Mouse (Mus musculus): ENCODE measurements at regions not wholly inside any gene's neighbourhood (a gene's known extent, or its start where the extent isn't known, plus 50 kb on each side); places are given as distances from the start of the nearest gene placed in this dataset.

- H3K4me3 ChIP-seq, result no peak overlapping the region
- H3K36me3 ChIP-seq, result no peaks in the 10 kb centered on the region
- H3K4me1 ChIP-seq, result peaks cover 9% of the 10 kb centered on the region; the same call in 1 of the 2 replicates
- 81% methylated on average over 4 of the region's 4 CpGs for WGBS
- H3K27me3 ChIP-seq, result no peaks in the 10 kb centered on the region
- ATAC-seq (ENCODE audit: low FRiP score, low read depth), result no peak
- no peak overlapping the region for H3K4me2 ChIP-seq (replicated peaks)
- H3K9me3 ChIP-seq, result 0 out of 2 replicates have a peak, but pooled peaks cover 4% of the 10 kb centered on the region
- no peak overlapping the region for H3K9ac ChIP-seq (replicated peaks)
- H3K27ac ChIP-seq (replicated peaks), result no peak overlapping the region
Measured at GRCm38 (mm10) chr16:30652692-30653091, 53.2 kb downstream of the Fam43a start.

GRCm38 (mm10) chr16:30653806-30654205 lies 54.3 kb downstream of the Fam43a start:
- Histone ChIP-seq H3K4me3 (no peak overlapping the region), H3K36me3 (no peaks in the 10 kb centered on the region), H3K27ac (replicated peaks) (no peak overlapping the region), H3K4me1 (peaks cover 9% of the 10 kb centered on the region; the same call in 1 of the 2 replicates), H3K9me3 (0 out of 2 replicates have a peak, but pooled peaks cover 4% of the 10 kb centered on the region), H3K27me3 (no peaks in the 10 kb centered on the region), H3K4me2 (replicated peaks) (no peak overlapping the region), H3K9ac (replicated peaks) (no peak overlapping the region)
- no peak for ATAC-seq (ENCODE audit: low FRiP score, low read depth)
- whole genome bisulfite sequencing, result 92% methylated on average over 5 of the region's 5 CpGs

- Histone ChIP-seq H3K27ac (replicated peaks) (no peak overlapping the region), H3K4me3 (no peak overlapping the region), H3K4me2 (replicated peaks) (no peak overlapping the region), H3K36me3 (no peaks in the 10 kb centered on the region), H3K9ac (replicated peaks) (no peak overlapping the region), H3K9me3 (0 out of 2 replicates have a peak, but pooled peaks cover 3% of the 10 kb centered on the region), H3K4me1 (peaks cover 9% of the 10 kb centered on the region; the same call in 1 of the 2 replicates), H3K27me3 (no peaks in the 10 kb centered on the region)
- WGBS, result 80% methylated on average over 9 of the region's 9 CpGs
- no peak for ATAC-seq (ENCODE audit: low FRiP score, low read depth)
Measured at GRCm38 (mm10) chr16:30654226-30654625, 54.7 kb downstream of the Fam43a start.

GRCm38 (mm10) chr16:30655798-30656221 lies 56.3 kb downstream of the Fam43a start:
- H3K4me1 ChIP-seq, result peaks cover 9% of the 10 kb centered on the region; the same call in 1 of the 2 replicates
- no peaks in the 10 kb centered on the region for H3K9me3 ChIP-seq
- 51% methylated on average over 5 of the region's 5 CpGs for WGBS
- H3K27ac ChIP-seq (replicated peaks), result no peak overlapping the region; the same call in 1 of the 2 replicates
- no peak overlapping the region for H3K4me3 ChIP-seq
- no peaks in the 10 kb centered on the region for H3K36me3 ChIP-seq
- no peaks in the 10 kb centered on the region for H3K27me3 ChIP-seq
- no peak for ATAC-seq (ENCODE audit: low FRiP score, low read depth)
- no peak overlapping the region for H3K4me2 ChIP-seq (replicated peaks)
- no peak overlapping the region for H3K9ac ChIP-seq (replicated peaks)

- no peak for ATAC-seq (ENCODE audit: low FRiP score, low read depth)
- H3K9ac ChIP-seq (replicated peaks), result no peak overlapping the region
- no peak overlapping the region for H3K4me2 ChIP-seq (replicated peaks)
- peaks cover 13% of the 10 kb centered on the region; the same call in 1 of the 2 replicates for H3K4me1 ChIP-seq
- no peak overlapping the region for H3K27ac ChIP-seq (replicated peaks)
- H3K4me3 ChIP-seq, result no peak overlapping the region
- H3K9me3 ChIP-seq, result no peaks in the 10 kb centered on the region
- 0 out of 2 replicates have a peak, but pooled peaks cover under 1% of the 10 kb centered on the region for H3K27me3 ChIP-seq
- 88% methylated on average over 17 of the region's 17 CpGs for WGBS
- no peaks in the 10 kb centered on the region for H3K36me3 ChIP-seq
Measured at GRCm38 (mm10) chr16:30656881-30657280, 57.4 kb downstream of the Fam43a start.

GRCm38 (mm10) chr16:30658921-30659320 lies 59.4 kb downstream of the Fam43a start:
- Histone ChIP-seq H3K4me3 (no peak overlapping the region), H3K9ac (replicated peaks) (no peak overlapping the region), H3K36me3 (no peaks in the 10 kb centered on the region), H3K9me3 (no peaks in the 10 kb centered on the region), H3K4me2 (replicated peaks) (no peak overlapping the region), H3K27me3 (peaks cover 4% of the 10 kb centered on the region; the same call in 1 of the 2 replicates), H3K27ac (replicated peaks) (no peak overlapping the region), H3K4me1 (peaks cover 15% of the 10 kb centered on the region; the same call in 1 of the 2 replicates)
- WGBS, result 85% methylated on average over 4 of the region's 4 CpGs
- no peak for ATAC-seq (ENCODE audit: low FRiP score, low read depth)

- Histone ChIP-seq H3K9me3 (no peaks in the 10 kb centered on the region), H3K4me3 (no peak overlapping the region), H3K27me3 (peaks cover 4% of the 10 kb centered on the region; the same call in 1 of the 2 replicates), H3K9ac (replicated peaks) (no peak overlapping the region), H3K27ac (replicated peaks) (no peak overlapping the region), H3K36me3 (no peaks in the 10 kb centered on the region), H3K4me2 (replicated peaks) (no peak overlapping the region), H3K4me1 (0 out of 2 replicates have a peak, but pooled peaks cover 6% of the 10 kb centered on the region)
- ATAC-seq (ENCODE audit: low FRiP score, low read depth), result no peak
- WGBS, result 64% methylated on average over 16 of the region's 16 CpGs
Measured at GRCm38 (mm10) chr16:30661086-30661977, 61.8 kb downstream of the Fam43a start.

- 85% methylated on average over 8 of the region's 8 CpGs for WGBS
- peaks cover 4% of the 10 kb centered on the region; the same call in 1 of the 2 replicates for H3K27me3 ChIP-seq
- H3K27ac ChIP-seq (replicated peaks), result no peak overlapping the region
- H3K4me1 ChIP-seq, result 0 out of 2 replicates have a peak, but pooled peaks cover 6% of the 10 kb centered on the region
- no peak overlapping the region for H3K4me3 ChIP-seq
- ATAC-seq (ENCODE audit: low FRiP score, low read depth), result no peak
- no peaks in the 10 kb centered on the region for H3K9me3 ChIP-seq
- no peak overlapping the region for H3K9ac ChIP-seq (replicated peaks)
- no peaks in the 10 kb centered on the region for H3K36me3 ChIP-seq
- no peak overlapping the region for H3K4me2 ChIP-seq (replicated peaks)
Measured at GRCm38 (mm10) chr16:30663055-30663454, 63.5 kb downstream of the Fam43a start.

- H3K4me1 ChIP-seq, result 0 out of 2 replicates have a peak, but pooled peaks cover 6% of the 10 kb centered on the region
- H3K4me2 ChIP-seq (replicated peaks), result no peak overlapping the region
- no peak overlapping the region for H3K4me3 ChIP-seq
- ATAC-seq (ENCODE audit: low FRiP score, low read depth), result no peak
- no peaks in the 10 kb centered on the region for H3K36me3 ChIP-seq
- peaks cover 4% of the 10 kb centered on the region; the same call in 1 of the 2 replicates for H3K27me3 ChIP-seq
- no peak overlapping the region for H3K9ac ChIP-seq (replicated peaks)
- no peak overlapping the region for H3K27ac ChIP-seq (replicated peaks)
- no peaks in the 10 kb centered on the region for H3K9me3 ChIP-seq
- 83% methylated on average over 3 of the region's 3 CpGs for WGBS
Measured at GRCm38 (mm10) chr16:30663971-30664370, 64.4 kb downstream of the Fam43a start.

GRCm38 (mm10) chr16:30664433-30664832 lies 64.9 kb downstream of the Fam43a start:
- Histone ChIP-seq H3K9me3 (no peaks in the 10 kb centered on the region), H3K9ac (replicated peaks) (no peak overlapping the region), H3K27ac (replicated peaks) (no peak overlapping the region), H3K36me3 (no peaks in the 10 kb centered on the region), H3K27me3 (peaks cover 4% of the 10 kb centered on the region; the same call in 1 of the 2 replicates), H3K4me2 (replicated peaks) (no peak overlapping the region), H3K4me1 (0 out of 2 replicates have a peak, but pooled peaks cover 6% of the 10 kb centered on the region), H3K4me3 (no peak overlapping the region)
- WGBS, result 58% methylated on average over 4 of the region's 4 CpGs
- no peak for ATAC-seq (ENCODE audit: low FRiP score, low read depth)

- no peak for ATAC-seq (ENCODE audit: low FRiP score, low read depth)
- 0 out of 2 replicates have a peak, but pooled peaks cover 6% of the 10 kb centered on the region for H3K4me1 ChIP-seq
- H3K27me3 ChIP-seq, result peaks cover 4% of the 10 kb centered on the region; the same call in 1 of the 2 replicates
- H3K9me3 ChIP-seq, result no peaks in the 10 kb centered on the region
- H3K9ac ChIP-seq (replicated peaks), result no peak overlapping the region
- H3K36me3 ChIP-seq, result no peaks in the 10 kb centered on the region
- 79% methylated on average over 2 of the region's 2 CpGs for WGBS
- H3K27ac ChIP-seq (replicated peaks), result no peak overlapping the region
- H3K4me2 ChIP-seq (replicated peaks), result no peak overlapping the region
- H3K4me3 ChIP-seq, result no peak overlapping the region
Measured at GRCm38 (mm10) chr16:30665881-30666280, 66.4 kb downstream of the Fam43a start.

- Histone ChIP-seq H3K36me3 (no peaks in the 10 kb centered on the region), H3K4me2 (replicated peaks) (no peak overlapping the region), H3K4me1 (no peaks in the 10 kb centered on the region), H3K9me3 (no peaks in the 10 kb centered on the region), H3K27ac (replicated peaks) (no peak overlapping the region), H3K4me3 (no peak overlapping the region), H3K27me3 (no peaks in the 10 kb centered on the region), H3K9ac (replicated peaks) (no peak overlapping the region)
- 81% methylated on average over 8 of the region's 8 CpGs for WGBS
- ATAC-seq (ENCODE audit: low FRiP score, low read depth), result no peak
Measured at GRCm38 (mm10) chr16:30669883-30670282, 70.4 kb downstream of the Fam43a start.

All from midbrain, embryonic 12.5 days (tissue).